Mouse (Mus musculus): ENCODE measurements around the gene Shroom3.

Gene Shroom3

GRCm38 (mm10) chr5:92937701-92938100 lies 254.5 kb downstream of the Shroom3 start:
- no peak for DNase-seq

- DNase-seq: no peak
Observed at GRCm38 (mm10) chr5:92939246-92939995, 256.2 kb downstream of the Shroom3 start.

GRCm38 (mm10) chr5:92942166-92942565 lies 258.9 kb downstream of the Shroom3 start:
- no peak for DNase-seq

GRCm38 (mm10) chr5:92942577-92942976 lies 259.3 kb downstream of the Shroom3 start:
- no peak for DNase-seq

- no peak for DNase-seq
Observed at GRCm38 (mm10) chr5:92944867-92945266, 261.6 kb downstream of the Shroom3 start.

GRCm38 (mm10) chr5:92948972-92949745 lies 265.9 kb downstream of the Shroom3 start:
- no peak for DNase-seq

- no peak for DNase-seq
Observed at GRCm38 (mm10) chr5:92950583-92950982, 267.3 kb downstream of the Shroom3 start.

- no peak for DNase-seq
Observed at GRCm38 (mm10) chr5:92951079-92951478, 267.8 kb downstream of the Shroom3 start.

GRCm38 (mm10) chr5:92953865-92954264 lies 270.6 kb downstream of the Shroom3 start:
- DNase-seq: no peak

GRCm38 (mm10) chr5:92954323-92954722 lies 271.1 kb downstream of the Shroom3 start:
- DNase-seq: peak; percentile 50 to 78

- DNase-seq: peak in 1 of 2 experiments; percentile 26
Observed at GRCm38 (mm10) chr5:92954827-92955475, 271.7 kb downstream of the Shroom3 start.

GRCm38 (mm10) chr5:92959287-92959686 lies 276.1 kb downstream of the Shroom3 start:
- DNase-seq: no peak

- no peak for DNase-seq
Observed at GRCm38 (mm10) chr5:92959708-92960107, 276.5 kb downstream of the Shroom3 start.

- no peak for DNase-seq
Observed at GRCm38 (mm10) chr5:92961353-92961752, 278.1 kb downstream of the Shroom3 start.

- DNase-seq: no peak
Observed at GRCm38 (mm10) chr5:92961770-92962231, 278.6 kb downstream of the Shroom3 start.

GRCm38 (mm10) chr5:92964691-92965090 lies 281.5 kb downstream of the Shroom3 start:
- no peak for DNase-seq

GRCm38 (mm10) chr5:92967143-92967542 lies 283.9 kb downstream of the Shroom3 start:
- no peak for DNase-seq

- no peak for DNase-seq
Observed at GRCm38 (mm10) chr5:92967906-92968305, 284.7 kb downstream of the Shroom3 start.

- no peak for DNase-seq
Observed at GRCm38 (mm10) chr5:92969443-92969842, 286.2 kb downstream of the Shroom3 start.

GRCm38 (mm10) chr5:92969926-92970325 lies 286.7 kb downstream of the Shroom3 start:
- no peak for DNase-seq

- DNase-seq: peak in 1 of 2 experiments; percentile 41
Observed at GRCm38 (mm10) chr5:92970480-92970879, 287.2 kb downstream of the Shroom3 start.

- DNase-seq: no peak
Observed at GRCm38 (mm10) chr5:92980393-92980792, 297.2 kb downstream of the Shroom3 start.

- DNase-seq: no peak
Observed at GRCm38 (mm10) chr5:92980862-92981261, 297.6 kb downstream of the Shroom3 start.

All from kidney, adult 8-10 months (tissue).